Mouse (Mus musculus) kidney, embryonic 15.5 days (tissue): ENCODE results near the gene Hsd17b7. TPM values are rescaled to one million over a fixed set of nuclear protein-coding genes. Genes with fewer than 3 reads are reported as not detected.
"Not testable (repeated sequence)": the region's sequence is repeated elsewhere in the genome, so short reads cannot be mapped to it uniquely, and the experiment has no call there.

ENCODE experiments used
- ATAC-seq: fragments of 200-750 bp; cut with Nextera tagmentation; replicated peaks from 2 replicates; pipeline ENCODE4 v1.8.0; 2017; ENCODE audit warnings: moderate TSS enrichment; ENCODE audit not compliant: low FRiP score
- H3K27ac ChIP-seq: fragments of 300-500 bp; sonication (generic); 2 replicates; pipeline ENCODE4 v1.5.1; 2015; ENCODE audit warnings: mild to moderate bottlenecking, inconsistent platforms
- H3K27me3 ChIP-seq: fragments of 300-500 bp; sonication (generic); 2 replicates; pipeline ENCODE4 v1.6.1; 2015; ENCODE audit warnings: inconsistent platforms
- H3K36me3 ChIP-seq: fragments of 300-500 bp; sonication (generic); 2 replicates; pipeline ENCODE4 v1.6.1; 2015; ENCODE audit warnings: inconsistent platforms
- H3K4me1 ChIP-seq: fragments of 300-500 bp; sonication (generic); 2 replicates; pipeline ENCODE4 v1.6.1; 2015; ENCODE audit warnings: inconsistent platforms
- H3K4me2 ChIP-seq: fragments of 300-500 bp; sonication (generic); 2 replicates; pipeline ENCODE4 v1.6.1; 2015; ENCODE audit warnings: moderate library complexity, mild to moderate bottlenecking, inconsistent platforms
- H3K4me3 ChIP-seq: fragments of 300-500 bp; sonication (generic); replicated peaks from 2 replicates; pipeline ENCODE4 v1.5.1; 2015; ENCODE audit warnings: mild to moderate bottlenecking, inconsistent platforms
- H3K9ac ChIP-seq: fragments of 300-500 bp; sonication (generic); 2 replicates; pipeline ENCODE4 v1.6.1; 2015; ENCODE audit warnings: mild to moderate bottlenecking, inconsistent platforms
- H3K9me3 ChIP-seq: fragments of 300-500 bp; sonication (generic); replicated peaks from 2 replicates; pipeline ENCODE4 v1.6.1; 2016; ENCODE audit warnings: inconsistent platforms
- WGBS: fragments of 180-500 bp; shearing (Covaris S2); methylation state at CpG from one replicate; pipeline ENCODE4 v1.1.7; 2015; ENCODE audit warnings: mixed read lengths; 5-methylcytosine and 5-hydroxymethylcytosine counted together
- polyA plus RNA-seq: library from polyadenylated mRNA; unstranded; fragments of >200 nt; fragmentation: Nextera tagmentation; extraction: Ambion mirVana; gene quantifications from 2 replicates; pipeline ENCODE4 v1.2.1, GENCODE M21; 2015

The Hsd17b7 gene
- polyA plus RNA-seq, result 12.5 and 13.9 TPM in 2 replicates

DNA sequence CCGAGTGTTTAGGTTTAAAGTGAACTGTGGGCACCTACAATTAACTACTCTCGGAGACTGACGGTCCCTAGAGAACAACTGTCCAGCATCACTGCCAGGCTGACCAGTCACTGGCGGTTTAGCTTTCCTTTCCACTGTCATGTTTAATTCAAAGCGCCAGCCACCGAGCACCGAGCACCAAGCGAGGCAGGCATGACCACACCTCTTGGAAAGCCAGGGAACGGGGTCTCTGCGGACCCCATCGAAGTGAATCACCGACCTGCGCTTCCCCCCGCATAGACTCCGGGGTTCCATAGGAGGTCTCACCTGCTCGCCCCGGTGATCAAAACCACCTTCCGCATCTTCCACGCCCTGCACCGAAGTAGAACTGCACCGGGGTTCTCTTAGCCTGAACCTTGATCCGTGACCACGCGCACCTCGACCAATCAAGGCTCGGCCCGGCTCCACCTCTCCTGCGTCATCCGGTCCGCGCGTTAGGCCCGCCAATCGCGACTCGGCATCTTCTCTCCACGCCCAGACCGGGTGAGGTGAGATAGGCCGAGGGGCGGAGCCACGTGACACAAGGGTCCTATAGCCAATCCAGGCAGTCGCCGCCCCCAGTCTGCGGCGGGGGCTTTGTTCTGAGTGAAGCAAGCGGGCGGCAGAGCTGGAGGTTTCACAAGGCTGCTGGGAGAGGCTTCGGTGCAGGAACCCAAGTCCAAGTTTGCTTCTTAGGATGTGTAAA, at the start of gene Hsd17b7:
Hsd17b7 (minus strand) TSS at position 450 of the 724 bp plus-strand sequence.
- Histone ChIP-seq H3K9me3 (no peaks in the 10 kb centered on the region), H3K4me3 (peak within 1 kb of the TSS; percentile 74), H3K4me2 (peak within 1 kb of the TSS; percentile 75), H3K9ac (peak within 1 kb of the TSS; percentile 54), H3K27ac (peak within 1 kb of the TSS; percentile 86), H3K27me3 (no peaks in the 10 kb centered on the region), H3K36me3 (peaks cover 28% of the 10 kb centered on the region), H3K4me1 (peaks cover 14% of the 10 kb centered on the region)
- ATAC-seq, result peak; percentile 100
- under 1% methylated on average over 48 of the region's 48 CpGs for WGBS

DNA sequence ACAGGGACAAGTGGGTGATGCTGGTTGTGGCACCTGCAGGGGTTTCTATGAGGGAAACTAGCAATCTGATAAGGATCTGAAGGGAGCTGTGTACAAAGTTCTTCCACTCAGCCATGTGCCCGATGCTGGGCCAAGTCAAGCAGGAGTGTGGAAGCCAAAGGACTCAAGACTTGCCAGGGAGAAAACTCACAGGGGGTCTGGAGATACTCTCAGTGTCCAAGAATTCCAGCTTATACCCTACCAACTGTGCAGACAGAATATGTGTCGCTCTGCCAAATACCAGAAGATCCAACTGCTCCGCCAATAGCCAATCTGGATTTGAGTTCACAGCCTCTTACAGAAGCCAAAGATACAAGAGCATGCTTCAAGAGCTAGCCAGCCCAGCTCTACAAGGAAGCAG, 45.7 kb upstream of the Hsd17b7 start:
- Histone ChIP-seq H3K9ac (no peak overlapping the region), H3K4me3 (no peak overlapping the region), H3K4me2 (no peak overlapping the region), H3K36me3 (peaks cover 11% of the 10 kb centered on the region), H3K9me3 (peaks cover 37% of the 10 kb centered on the region), H3K27me3 (no peaks in the 10 kb centered on the region), H3K4me1 (no peaks in the 10 kb centered on the region), H3K27ac (no peak overlapping the region)
- 90% methylated on average over 3 of the region's 3 CpGs for WGBS
- ATAC-seq, result no peak

DNA sequence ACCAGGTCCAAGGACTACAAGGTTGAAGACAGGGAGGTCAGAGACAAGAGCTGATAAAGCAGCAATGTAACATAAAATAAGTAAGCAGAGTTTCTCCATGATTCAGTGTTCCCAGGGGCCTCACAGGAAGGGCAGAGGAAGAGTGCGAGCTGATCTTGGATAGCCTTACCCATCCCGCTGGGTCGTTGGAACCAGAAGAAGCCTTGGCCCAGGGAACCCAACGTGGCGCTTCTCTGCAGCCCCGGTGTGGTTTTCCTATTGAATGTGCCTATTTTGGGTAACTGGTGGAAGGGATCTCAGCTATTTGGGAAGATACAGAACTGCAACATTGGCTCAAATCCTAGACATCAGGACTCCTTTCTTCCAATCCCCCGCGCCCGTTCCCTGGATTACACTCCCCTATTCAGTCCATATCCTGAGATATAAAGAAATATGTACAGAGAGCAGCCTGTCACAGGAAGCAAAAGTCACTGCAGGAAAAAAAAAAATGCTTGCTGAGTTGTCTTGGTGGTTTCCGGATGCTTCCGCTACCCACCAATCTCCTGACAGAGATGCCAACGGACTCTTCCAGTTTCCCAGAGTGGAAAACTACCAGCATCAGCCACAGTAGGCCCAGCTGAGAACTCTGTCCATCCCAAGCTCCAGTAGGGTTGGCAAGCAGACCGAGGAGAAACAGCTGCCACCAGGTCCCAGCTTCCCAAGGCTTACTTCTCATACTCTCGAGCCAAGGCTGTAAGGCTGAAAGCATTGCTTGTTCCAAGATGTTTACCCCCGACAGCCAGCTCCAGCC, 41.9 kb upstream of the Hsd17b7 start:
- Histone ChIP-seq H3K27ac (no peak overlapping the region; the same call in 1 of the 2 replicates), H3K4me2 (no peak overlapping the region), H3K9ac (no peak overlapping the region), H3K27me3 (no peaks in the 10 kb centered on the region), H3K9me3 (peaks cover 7% of the 10 kb centered on the region; the same call in 1 of the 2 replicates), H3K36me3 (no peaks in the 10 kb centered on the region), H3K4me3 (no peak overlapping the region), H3K4me1 (0 out of 2 replicates have a peak, but pooled peaks cover 3% of the 10 kb centered on the region)
- 86% methylated on average over 15 of the region's 15 CpGs for WGBS
- ATAC-seq, result no peak

DNA sequence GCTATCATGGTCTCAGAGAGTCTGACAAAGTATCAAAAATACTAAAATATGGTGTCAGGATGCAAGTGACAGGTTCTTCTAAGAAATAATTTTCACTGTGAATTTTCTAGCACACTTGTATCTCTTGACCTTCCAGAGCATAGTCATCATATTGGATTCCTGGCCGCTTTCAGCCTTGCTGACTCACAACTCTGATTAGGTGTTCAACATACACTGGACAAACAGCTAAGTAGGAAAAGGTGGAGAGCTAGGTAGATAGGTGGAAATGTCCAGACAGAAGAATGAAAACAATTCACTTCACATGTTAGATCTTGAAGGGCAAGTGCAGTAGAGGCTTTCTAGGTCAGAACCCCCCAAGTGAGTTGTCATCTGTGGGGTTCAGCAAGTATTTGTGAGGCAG, 40.3 kb upstream of the Hsd17b7 start:
- H3K9me3 ChIP-seq, result no peaks in the 10 kb centered on the region
- ATAC-seq, result no peak
- H3K4me1 ChIP-seq, result 0 out of 2 replicates have a peak, but pooled peaks cover 3% of the 10 kb centered on the region
- H3K27ac ChIP-seq, result no peak overlapping the region
- H3K4me3 ChIP-seq, result no peak overlapping the region
- WGBS, result 94% methylated on average over 1 of the region's 1 CpGs
- no peak overlapping the region for H3K4me2 ChIP-seq
- no peaks in the 10 kb centered on the region for H3K27me3 ChIP-seq
- H3K36me3 ChIP-seq, result no peaks in the 10 kb centered on the region
- H3K9ac ChIP-seq, result no peak overlapping the region

DNA sequence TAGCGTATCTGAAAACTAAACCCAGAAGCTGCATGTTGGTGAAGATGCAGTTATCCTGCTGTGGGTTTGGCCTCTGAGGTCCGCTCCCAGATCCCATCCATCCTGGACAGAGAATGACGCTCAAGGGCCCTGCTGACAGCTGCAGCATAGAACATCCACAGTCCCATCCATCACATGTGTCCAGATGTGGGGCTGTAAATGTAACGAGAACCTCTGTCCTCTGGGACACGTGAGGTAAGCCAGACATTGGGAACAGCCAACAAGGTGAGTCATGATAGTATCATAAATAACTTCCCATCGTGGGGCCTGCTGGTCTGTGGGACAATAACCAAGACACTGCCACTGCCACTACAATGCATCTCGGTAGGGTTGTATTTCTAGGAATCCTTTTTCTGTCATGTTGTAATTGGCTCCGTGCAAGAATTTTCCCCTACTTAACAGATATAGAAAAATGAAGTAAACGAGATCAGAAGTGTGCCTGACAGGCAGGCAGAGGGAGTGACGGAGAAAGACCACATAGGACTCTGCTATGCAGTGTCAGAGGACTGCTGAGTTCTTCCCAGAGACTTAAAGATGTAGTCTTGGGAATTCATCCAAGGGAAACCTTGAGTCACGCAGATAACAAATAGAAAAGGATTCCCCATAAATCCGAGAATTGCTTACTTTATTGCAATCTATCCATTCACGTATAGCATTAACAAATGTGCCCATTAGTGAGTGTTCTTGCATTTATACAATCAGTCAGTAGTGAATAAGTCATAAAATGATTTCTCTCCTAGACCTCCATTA, 39.6 kb upstream of the Hsd17b7 start:
- Histone ChIP-seq H3K9ac (no peak overlapping the region), H3K27ac (no peak overlapping the region), H3K4me1 (0 out of 2 replicates have a peak, but pooled peaks cover 3% of the 10 kb centered on the region), H3K4me2 (no peak overlapping the region), H3K36me3 (no peaks in the 10 kb centered on the region), H3K27me3 (no peaks in the 10 kb centered on the region), H3K9me3 (no peaks in the 10 kb centered on the region), H3K4me3 (no peak overlapping the region)
- no peak for ATAC-seq
- WGBS, result 74% methylated on average over 13 of the region's 13 CpGs

DNA sequence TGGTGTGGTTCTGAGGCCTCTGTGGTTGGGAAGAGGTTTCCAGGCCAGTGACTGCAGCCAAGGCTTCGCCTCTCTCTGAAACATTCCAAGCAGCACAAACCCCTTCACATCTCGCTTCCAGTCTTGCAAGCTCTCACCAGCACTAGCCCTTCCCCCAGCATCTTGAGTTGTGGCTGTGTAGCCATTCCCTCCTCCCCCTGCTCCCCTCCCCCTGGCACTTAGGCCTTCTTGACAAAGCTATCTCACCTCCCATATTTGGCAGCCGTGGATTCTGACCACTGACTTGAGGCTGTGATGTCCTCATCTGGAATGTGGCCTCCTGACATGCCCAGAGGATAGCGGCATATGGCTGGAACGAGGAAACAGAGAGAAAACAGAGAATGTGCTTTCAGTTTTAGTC, 37.5 kb upstream of the Hsd17b7 start:
- H3K4me1 ChIP-seq, result 0 out of 2 replicates have a peak, but pooled peaks cover 3% of the 10 kb centered on the region
- H3K36me3 ChIP-seq, result peaks cover 6% of the 10 kb centered on the region; the same call in 1 of the 2 replicates
- H3K4me3 ChIP-seq, result no peak overlapping the region
- no peaks in the 10 kb centered on the region for H3K27me3 ChIP-seq
- H3K4me2 ChIP-seq, result no peak overlapping the region
- no peak overlapping the region for H3K9ac ChIP-seq
- H3K27ac ChIP-seq, result peak overlapping the region; percentile 45
- H3K9me3 ChIP-seq, result no peaks in the 10 kb centered on the region
- WGBS, result 61% methylated on average over 5 of the region's 5 CpGs
- ATAC-seq, result no peak

DNA sequence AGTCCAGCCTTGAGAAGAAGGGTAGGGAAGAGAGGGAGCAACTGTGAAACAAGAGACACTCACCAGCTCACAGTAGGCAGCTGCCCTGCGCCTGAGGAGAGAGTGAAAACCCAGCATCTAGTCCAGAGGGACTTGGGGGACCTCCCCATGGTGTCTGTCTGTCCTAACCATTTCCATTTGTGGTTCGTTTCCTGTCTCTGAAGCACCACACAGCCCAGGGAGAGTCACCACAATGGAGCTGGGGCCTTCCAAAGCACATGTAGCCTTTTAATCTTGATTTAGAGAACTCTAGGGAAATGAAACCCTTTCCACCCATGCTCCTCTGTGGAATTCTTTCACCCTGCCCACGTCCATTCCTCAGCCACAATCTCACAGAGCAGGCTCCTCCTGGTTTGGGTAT, 36.3 kb upstream of the Hsd17b7 start:
- Histone ChIP-seq H3K4me1 (0 out of 2 replicates have a peak, but pooled peaks cover 3% of the 10 kb centered on the region), H3K4me3 (no peak overlapping the region), H3K27ac (no peak overlapping the region), H3K36me3 (peaks cover 6% of the 10 kb centered on the region; the same call in 1 of the 2 replicates), H3K9ac (no peak overlapping the region), H3K27me3 (no peaks in the 10 kb centered on the region), H3K9me3 (no peaks in the 10 kb centered on the region), H3K4me2 (no peak overlapping the region)
- 69% methylated on average over 3 of the region's 3 CpGs for WGBS
- no peak for ATAC-seq

DNA sequence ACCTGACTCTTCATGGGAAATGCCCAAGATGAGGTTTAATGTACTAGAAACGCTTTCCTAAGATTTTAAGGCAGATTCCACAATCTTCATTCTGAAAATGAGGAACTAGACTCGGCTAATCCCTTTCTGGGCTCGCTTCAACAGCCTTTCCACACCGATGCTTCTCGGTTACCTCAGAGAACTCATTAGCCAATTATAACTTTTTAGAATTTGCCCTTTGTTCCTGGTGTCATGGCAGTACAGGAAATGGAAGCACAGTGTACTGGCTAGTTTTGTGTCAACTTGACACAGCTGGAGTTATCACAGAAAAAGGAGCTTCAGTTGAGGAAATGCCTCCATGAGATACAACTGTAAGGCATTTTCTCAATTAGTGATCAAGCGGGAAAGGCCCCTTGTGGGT, 24.9 kb upstream of the Hsd17b7 start:
- not testable (repeated sequence) for H3K4me1 ChIP-seq

DNA sequence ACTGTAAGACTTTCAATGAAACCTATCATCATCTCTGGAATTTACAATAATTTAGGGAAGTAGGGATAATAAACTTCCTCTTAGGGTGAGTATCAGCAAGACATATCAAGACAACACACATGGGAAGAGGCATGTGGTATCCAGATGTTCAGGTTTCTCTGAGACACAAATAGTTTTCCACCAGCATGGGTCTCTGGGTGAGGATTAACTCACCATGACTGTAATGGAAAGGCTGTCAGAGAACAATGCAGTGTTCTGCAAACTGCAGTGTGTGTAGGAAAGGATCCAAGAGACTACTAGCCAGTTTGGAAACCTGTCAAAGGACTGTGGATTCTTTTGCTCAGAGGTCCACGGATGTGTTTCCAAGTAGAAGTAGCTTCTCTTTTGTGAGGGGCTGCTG, 17.1 kb upstream of the Hsd17b7 start:
- ATAC-seq, result no peak
- Histone ChIP-seq H3K4me1 (no peaks in the 10 kb centered on the region), H3K36me3 (peaks cover 19% of the 10 kb centered on the region; the same call in 1 of the 2 replicates), H3K27ac (no peak overlapping the region), H3K4me2 (no peak overlapping the region), H3K9me3 (no peaks in the 10 kb centered on the region; the same call in 1 of the 2 replicates), H3K4me3 (no peak overlapping the region), H3K27me3 (no peaks in the 10 kb centered on the region), H3K9ac (no peak overlapping the region)
- 58% methylated on average over 1 of the region's 1 CpGs for WGBS

More for the DNA sequence above, 24.9 kb upstream of the Hsd17b7 start:
- not testable (repeated sequence) for H3K27ac ChIP-seq, H3K9me3 ChIP-seq, H3K4me2 ChIP-seq, H3K9ac ChIP-seq, ATAC-seq, H3K27me3 ChIP-seq, H3K4me3 ChIP-seq
- H3K36me3 ChIP-seq, result peaks cover 32% of the 10 kb centered on the region; the same call in 1 of the 2 replicates
- WGBS, result 86% methylated on average over 6 of the region's 6 CpGs

DNA sequence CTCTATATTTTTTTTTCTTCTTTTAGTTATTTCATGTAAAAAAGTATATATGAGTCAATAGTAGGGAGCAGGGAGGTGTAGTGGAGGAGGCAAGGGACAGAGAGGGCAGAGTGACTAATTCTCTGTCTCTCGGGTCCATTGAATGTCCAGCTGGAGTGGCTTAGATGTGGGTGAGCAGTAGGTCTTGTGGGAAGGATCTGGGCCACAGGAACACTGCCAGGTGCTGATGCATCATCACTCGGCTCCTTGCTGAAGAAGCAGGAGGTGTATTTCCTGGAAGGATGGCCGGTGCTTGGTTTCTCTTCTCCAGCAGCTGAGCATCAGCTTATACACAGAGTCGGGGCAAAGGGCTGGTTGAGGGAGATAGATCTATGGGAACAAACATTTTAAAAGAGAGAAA, 8.6 kb upstream of the Hsd17b7 start:
- Histone ChIP-seq H3K36me3 (no peaks in the 10 kb centered on the region), H3K4me2 (no peak overlapping the region), H3K9me3 (no peaks in the 10 kb centered on the region), H3K9ac (no peak overlapping the region), H3K27ac (no peak overlapping the region), H3K4me1 (no peaks in the 10 kb centered on the region), H3K4me3 (no peak overlapping the region), H3K27me3 (no peaks in the 10 kb centered on the region)
- WGBS, result 88% methylated on average over 4 of the region's 4 CpGs
- ATAC-seq, result no peak

DNA sequence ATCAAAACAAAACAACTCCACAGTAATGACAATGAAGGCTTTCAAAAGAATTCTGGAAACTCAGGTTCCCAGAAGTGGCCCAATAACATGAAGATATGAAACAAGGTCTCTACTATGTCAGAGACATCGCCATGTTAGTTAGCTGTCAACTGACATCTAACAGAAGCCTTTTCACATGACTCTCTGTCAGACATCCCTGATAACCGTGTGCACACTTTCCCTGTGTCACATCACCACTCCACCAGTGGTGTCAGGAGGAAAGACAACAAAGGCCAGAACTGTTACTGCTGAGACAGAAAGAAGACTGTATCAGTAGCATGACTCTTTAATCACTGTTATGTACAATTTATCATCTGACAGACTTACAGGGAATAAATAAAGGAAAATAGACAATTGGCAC, 3.0 kb upstream of the Hsd17b7 start:
- ATAC-seq, result no peak
- H3K27me3 ChIP-seq, result no peaks in the 10 kb centered on the region
- H3K9me3 ChIP-seq, result no peaks in the 10 kb centered on the region
- no peak overlapping the region for H3K4me3 ChIP-seq
- 86% methylated on average over 2 of the region's 2 CpGs for WGBS
- no peak overlapping the region for H3K27ac ChIP-seq
- H3K36me3 ChIP-seq, result no peaks in the 10 kb centered on the region
- H3K9ac ChIP-seq, result no peak overlapping the region
- H3K4me2 ChIP-seq, result no peak overlapping the region
- H3K4me1 ChIP-seq, result peaks cover 14% of the 10 kb centered on the region
